Mouse (Mus musculus) retina, embryonic 14.5 days (tissue): ENCODE data around the gene Tnf.

Source experiments
- DNase-seq: peaks from one replicate; pipeline ENCODE4 v3.0.0-alpha.2; 2015; ENCODE audit warnings: low spot score

Tnf gene

DNA sequence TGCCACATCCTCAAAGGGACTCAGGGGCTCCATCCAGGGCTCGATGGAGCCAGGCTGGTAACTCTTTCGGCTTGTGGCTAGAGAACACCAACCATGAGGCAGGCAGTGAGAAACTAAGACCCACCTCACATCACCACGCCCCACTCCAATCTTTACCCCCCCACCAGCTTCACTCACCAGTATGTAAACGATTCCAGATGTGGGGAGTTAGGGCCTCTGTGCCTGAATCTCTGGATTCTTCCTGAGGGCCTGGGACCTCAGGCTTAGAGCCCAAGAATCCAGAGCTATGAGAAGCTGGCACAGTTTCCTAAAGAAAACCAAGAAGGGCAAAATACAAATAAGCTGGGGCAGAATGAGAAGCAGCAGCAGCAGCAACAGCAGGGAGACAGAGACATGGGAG lies 47.9 kb downstream of the Tnf start:
- DNase-seq: no peak

DNA sequence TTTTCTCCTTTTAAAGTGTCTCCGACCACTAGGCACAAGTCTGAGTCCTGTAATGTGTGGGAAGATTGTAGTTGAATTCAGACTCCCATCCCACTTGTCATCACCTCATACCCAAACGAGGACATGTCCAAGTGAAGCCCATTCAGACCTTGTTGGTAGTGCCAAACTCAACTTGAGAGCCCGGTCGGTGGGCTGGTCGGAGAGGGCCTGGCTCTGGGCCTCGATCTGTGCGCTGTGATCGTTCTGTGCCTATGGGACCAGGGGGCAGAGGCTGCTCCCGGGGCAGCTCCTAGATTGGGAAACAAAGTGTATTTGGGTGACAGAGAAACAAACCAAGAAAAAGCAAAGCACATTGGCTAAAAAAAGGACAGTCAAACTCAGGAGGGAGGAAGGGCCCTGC lies 48.7 kb downstream of the Tnf start:
- no peak for DNase-seq

DNA sequence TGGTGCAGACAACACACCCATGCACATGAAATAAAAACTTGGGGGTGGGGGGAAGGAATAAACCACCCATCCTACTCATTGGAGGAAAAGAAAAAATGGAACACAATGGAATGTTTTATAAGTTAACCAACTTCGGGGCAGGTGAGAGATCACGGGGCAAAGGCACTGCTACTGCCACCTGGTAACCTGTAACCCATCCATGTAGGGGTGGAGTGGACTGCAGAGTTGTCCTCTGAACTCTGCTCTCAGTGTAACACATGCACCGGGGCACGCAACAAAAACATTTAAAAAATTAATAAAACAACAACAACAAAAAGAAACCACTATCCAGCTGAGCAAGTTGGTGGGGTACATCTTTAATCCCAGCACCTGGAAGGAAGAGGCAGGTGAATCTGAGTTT lies 49.7 kb downstream of the Tnf start:
- DNase-seq: no peak
